Mouse (Mus musculus) mouse trophoblast stem cell (cell line): ENCODE data around the gene Slc38a3.

Experiments used
- in situ Hi-C, 2 experiments: fragments of 300-500 bp; cut with MseI, MboI; formaldehyde crosslinking; loops; 2 replicates in 1 of 2; 3 replicates in 1 of 2; pipeline ENCODE4 v1.15.1; 2025

Gene Slc38a3

DNA sequence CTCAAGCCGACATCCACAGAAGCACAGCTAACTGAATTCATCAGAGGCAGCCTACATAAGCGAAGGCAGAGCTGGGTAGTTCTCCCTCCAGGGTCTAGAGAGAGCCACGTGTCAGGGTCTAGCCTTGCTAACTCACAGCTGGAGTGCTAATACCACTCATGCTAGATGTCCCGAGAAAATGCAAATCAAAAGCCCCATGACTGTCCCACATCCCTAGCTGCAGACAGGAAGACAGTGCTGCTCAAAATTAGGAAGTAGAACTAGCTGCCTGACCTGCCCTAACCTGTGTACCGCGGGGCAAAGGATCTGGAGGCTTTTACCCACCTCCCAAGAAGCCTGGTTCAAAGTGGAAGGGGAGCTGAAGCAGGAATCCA is 26.8 kb upstream of the Slc38a3 start:
- in situ Hi-C loops, result no loop called here

DNA sequence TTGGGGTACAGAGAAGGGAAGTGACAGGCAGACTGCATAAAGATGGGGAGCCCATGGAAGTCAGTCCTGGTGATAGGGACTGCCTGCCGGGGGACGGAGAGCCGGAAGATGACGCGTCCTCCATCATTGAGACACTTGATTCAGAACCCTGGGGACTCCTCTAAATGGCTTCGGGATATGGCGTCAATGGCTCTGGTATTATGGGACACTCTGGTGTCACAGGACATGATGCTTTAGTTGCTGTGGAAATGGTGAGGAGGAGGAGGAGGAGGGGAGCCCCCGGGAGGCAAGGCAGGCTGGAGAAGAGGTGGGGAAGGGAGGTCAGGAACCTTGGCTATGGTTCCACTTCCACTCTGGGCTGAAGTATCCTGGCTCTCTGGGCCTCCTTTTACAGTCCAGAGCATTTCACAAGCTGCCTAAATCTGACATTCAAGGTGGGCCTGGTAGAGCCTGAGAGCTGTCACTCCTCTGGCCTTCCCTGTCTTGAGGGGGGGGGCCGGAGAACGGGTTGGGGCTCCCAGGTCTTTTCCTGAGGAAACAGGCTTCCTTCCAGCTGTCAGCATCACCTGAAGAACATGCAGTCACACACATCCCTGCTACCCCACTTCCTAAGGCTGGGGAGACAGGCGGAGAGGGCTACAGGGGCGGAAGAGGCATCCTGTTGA is 26.2 kb upstream of the Slc38a3 start:
- in situ Hi-C loops, result no loop called here

DNA sequence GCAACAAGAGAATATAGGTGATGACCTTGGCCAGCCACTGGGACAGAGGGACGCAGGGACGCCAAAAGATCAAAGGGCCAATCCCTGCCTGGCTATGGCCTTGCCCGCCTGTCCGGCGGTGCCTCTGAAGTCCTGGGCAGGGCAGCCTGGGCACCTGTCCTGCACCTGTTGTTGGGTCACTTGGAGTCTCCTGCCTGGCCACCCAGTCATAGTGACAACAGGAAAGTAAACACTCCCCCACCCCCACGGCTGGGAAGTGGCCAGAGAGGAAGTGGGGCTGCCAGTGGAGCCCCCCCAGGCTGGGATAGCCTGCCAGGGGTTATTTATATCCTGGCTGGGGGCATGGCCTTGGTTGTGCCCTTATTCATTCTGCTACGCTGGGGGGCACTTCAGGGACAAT is 25.3 kb upstream of the Slc38a3 start:
- in situ Hi-C loops, result loop anchor here in 1 of 2 experiments (5.0 kb wide), 1 partner anchor 43 kb away; no protein-coding TSS in a partner anchor

DNA sequence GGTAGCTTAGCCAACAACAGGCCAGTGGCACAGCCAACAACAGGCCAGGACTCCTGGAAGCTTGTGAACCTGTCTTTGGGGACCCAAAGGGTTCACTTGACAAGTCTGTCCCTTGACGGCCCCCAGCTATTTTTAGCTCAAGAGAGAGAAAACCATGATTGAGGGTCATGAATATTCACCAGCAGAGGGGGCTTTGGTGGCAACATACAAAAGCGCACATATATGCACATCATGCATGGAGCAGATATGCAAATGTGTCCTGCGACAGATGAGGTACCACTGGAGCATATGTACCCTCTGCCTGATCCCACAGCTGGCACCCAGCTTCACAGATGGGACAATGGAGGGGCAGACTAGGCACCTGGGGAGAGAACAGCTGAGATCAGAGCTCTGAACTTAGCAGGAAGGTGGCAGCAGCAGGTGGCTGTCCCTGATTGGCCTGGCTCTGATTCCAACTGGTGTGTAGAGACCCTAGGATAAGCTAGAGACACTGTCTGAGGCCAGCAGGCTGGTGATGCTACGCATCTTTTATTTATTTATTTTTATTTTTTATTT is 24.2 kb upstream of the Slc38a3 start:
- in situ Hi-C loops, result loop anchor here in 1 of 2 experiments (5.0 kb wide), 1 partner anchor 44 kb away; no protein-coding TSS in a partner anchor

DNA sequence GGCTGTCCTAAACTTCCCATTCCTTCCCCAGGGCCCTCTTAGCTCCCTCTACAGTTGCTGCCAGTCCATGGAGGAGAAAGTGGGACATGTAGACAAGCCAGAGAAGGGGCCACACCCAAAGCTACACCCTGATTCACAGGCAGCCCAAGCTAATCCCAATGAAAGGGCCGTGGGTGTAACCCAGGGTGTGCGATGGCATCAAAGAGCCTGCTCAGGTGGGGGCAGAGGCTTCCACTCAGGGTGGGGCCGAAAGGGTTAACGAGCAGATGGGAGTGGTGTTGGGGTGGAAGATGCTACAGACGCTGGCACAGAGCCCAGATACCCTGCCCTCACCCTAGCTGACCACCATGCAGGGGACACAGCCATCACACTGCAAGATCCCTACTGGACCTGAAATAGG is 23.5 kb upstream of the Slc38a3 start:
- in situ Hi-C loops, result loop anchor here in 1 of 2 experiments (5.0 kb wide), 1 partner anchor 45 kb away; no protein-coding TSS in a partner anchor

DNA sequence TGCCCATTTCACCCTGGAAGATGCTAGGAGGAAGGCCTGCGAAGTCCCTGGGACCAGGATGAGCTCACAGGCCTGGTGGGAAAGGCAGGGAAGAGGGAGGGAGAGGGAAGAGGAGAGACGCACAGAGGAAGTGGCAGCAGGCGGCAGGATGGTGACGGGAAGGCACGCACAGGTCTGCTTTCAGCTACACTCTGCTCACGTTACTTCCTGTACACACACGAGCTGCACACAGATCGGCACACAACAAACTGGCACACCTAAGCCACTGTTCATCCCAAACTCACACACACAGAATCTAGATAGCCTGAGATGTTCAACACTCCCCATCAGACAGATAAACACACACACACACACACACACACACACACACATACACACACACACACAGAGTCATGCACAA is 21.1 kb upstream of the Slc38a3 start:
- in situ Hi-C loops, result loop anchor here in 1 of 2 experiments (5.0 kb wide), 1 partner anchor 47 kb away; no protein-coding TSS in a partner anchor

DNA sequence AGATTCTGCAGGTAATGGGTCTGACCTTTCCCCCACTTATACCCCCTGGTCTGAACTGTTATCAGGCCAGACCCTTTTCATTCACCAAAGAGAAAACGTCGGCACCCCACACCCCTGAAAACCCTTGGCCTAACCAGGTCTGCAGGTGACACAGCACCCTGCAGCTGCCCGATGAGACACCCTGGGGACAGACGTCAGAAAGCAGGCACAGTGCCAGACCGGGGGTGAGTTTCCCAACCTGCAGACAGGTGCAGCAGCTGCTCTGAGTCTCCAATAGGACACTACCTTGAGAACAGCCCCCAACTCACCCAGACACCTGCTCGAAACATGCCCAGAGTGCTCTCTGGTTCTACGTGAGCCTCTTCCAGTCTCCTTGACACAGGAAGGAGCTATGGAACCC is 19.6 kb upstream of the Slc38a3 start:
- in situ Hi-C loops, result no loop called here

DNA sequence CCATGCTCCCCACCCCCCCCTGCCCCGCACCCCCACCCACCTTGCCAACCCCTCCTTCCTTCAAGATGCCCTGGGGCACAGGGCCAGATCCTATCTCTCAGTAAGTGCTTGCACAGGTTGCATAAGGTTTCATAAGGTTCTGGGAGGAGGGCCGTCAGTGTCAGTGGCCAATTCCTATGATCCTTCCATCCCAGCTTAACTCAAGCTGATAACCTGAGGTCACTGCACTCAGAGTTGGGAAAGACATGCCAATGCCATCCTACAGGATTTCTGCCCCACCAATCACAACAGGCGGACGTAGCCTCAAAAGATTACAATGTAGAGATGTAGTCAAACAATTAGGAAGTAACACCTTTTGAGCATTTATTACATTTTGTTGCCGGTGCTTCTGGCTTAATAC is 19.1 kb upstream of the Slc38a3 start:
- in situ Hi-C loops, result no loop called here

DNA sequence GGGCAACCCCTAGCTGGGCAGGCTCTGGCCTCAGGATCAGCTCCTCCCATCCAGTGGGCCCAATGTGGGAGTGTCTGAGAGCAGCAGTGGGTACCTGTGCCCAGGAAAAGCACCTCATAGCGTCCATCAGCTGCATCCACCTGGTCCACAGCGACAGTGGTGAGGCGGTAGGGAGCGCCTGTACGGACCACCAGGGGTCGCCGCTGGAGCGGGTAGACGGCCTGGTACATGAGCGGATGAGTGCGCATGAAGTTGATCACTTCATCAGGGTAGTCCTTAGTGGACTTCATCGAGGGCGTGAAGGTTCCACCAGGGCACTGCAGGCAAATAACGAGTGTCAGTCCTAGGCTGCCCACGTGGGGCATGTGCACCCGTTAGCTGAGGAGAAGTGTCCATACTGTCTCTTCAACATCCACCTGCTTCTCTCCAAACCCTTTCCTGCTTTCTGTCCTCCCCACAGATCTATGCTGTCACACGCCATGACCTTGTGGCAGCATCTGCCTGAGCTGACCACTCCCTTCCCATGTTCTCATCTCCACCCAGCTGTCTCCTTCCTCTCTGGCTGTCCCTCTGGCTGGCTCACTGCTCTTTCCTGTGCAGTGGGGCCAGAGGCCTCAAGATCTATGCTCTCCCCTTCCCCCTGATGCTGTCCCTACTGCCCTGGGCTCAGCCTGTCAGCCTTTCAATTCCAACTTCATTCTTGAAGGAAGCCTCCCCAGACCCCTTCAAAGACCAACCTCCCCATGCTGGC is 16.1 kb upstream of the Slc38a3 start:
- in situ Hi-C loops, result no loop called here

DNA sequence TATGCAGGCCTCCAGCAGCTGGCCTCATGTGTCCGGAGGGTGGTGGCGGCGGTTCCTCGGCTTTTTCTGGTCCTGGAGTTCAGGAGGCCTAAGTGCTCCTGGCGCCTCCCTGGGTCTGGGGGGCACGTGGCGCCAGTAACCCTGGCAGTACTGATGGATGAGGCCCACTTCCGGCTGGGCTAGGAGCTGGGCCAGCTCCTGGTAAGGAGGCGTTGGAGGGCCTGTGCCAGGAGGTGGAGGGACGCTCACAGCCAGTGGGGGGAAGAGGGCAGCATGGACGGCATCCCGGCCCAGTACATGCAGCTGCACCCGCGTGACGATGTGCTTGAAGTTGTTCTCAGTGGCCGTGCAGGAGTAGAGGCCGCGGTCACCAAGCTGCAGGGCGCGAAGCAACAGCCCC is 13.1 kb upstream of the Slc38a3 start:
- in situ Hi-C loops, result no loop called here

DNA sequence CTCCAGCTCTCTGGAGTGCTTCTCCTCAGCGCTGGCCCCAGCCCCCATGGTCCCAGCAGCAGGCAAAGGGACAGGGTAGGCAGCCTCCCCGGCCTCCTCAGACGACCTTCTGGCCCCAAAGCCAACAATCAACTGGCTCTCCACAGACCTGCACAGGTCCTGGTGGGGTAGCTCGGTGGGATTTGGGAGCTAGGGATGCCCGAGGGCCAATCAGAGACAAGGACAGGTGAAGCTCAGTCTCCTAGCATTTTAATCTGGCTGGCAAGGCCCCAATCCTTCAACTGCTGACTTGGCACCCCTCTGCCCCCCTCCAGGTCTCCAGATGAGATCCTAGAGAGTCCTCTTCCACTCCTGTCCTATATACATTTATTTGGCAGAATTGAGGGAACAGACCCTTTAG is 10.2 kb upstream of the Slc38a3 start, which contains the start of gene Gnat1:
Gnat1 (minus strand) TSS at position 212 of the 400 bp plus-strand sequence.
- in situ Hi-C loops, result loop anchor here in 1 of 2 experiments (5.0 kb wide), 1 partner anchor 37 kb away; no protein-coding TSS in a partner anchor

DNA sequence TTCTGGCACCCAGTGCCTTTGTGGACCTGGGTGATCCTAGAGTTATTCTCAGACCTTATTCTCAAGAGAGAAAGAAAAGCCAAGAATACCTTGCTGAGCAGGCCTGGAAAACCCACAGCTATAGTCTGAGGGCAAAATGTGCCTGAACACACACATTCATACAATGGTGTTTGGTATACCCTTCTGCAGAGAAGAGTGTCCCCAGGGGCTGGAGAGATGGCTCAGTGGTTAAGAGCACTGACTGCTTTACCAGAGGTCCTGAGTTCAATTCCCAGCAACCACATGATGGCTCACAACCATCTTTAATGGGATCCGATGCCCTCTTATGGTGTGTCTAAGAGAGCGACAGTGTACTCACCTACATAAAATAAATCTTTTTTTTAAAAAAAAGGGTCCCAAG is 9.5 kb upstream of the Slc38a3 start:
- in situ Hi-C loops, result loop anchor here in 1 of 2 experiments (5.0 kb wide), 1 partner anchor 37 kb away; no protein-coding TSS in a partner anchor

DNA sequence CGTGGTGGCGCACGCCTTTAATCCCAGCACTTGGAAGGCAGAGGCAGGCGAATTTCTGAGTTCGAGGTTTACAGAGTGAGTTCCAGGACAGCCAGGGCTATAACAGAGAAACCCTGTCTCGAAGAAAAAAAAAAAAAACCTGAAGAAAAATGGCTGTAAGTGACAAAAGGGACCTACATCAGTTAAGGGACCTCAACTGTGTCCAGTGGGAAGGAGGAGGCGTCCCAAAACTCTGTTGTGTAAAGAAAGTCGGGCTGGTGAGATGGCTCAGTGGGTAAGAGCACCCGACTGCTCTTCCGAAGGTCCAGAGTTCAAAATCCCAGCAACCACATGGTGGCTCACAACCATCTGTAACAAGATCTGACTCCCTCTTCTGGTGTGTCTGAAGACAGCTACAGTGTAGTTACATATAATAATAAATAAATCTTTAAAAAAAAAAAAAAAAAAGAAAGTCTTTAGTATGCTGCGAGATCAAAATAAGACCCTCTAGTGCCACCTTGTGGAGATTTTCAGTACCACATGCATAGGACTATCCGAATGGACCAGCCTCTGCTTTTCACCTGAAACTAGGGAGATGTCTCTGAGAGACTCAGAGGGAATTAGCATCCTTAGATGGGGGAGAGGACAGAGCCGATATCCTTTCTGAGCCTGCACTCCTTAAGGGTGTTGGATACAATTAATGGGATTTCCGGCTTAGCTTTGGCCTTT is 8.6 kb upstream of the Slc38a3 start:
- in situ Hi-C loops, result loop anchor here in 1 of 2 experiments (5.0 kb wide), 1 partner anchor 36 kb away; no protein-coding TSS in a partner anchor

DNA sequence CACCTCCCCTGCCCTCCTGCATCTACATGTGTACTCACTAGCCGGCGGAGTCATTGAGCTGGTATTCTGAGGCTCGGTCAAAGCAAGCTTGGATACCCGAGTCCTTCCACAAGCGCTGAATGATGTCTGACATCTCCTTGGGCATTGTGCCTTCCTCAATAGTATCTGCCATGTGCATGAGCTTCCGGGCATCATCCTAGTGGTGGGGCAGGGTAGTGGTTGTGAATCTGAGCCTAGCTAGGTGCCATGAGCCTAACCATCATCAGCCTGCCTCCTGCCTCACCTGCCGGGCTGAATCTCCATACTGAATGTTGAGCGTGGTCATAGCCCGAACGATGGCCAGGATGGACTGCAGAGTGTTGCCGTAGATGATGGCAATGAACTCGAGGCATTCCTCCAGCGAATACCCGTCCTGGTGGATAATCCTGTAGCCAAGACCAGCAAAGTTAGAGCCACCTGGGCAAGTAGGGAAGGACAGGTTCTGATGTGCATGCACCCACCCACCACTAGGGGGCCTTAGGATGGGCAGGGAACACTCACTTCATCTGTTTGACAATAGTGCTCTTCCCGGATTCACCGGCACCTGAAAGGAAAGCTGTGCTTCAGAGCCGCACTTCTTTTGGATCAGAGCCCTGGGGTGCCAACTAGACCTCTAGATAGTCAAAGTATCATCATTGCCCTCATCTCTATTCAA is 7.9 kb upstream of the Slc38a3 start:
- in situ Hi-C loops, result loop anchor here in 1 of 2 experiments (5.0 kb wide), 1 partner anchor 35 kb away; no protein-coding TSS in a partner anchor

DNA sequence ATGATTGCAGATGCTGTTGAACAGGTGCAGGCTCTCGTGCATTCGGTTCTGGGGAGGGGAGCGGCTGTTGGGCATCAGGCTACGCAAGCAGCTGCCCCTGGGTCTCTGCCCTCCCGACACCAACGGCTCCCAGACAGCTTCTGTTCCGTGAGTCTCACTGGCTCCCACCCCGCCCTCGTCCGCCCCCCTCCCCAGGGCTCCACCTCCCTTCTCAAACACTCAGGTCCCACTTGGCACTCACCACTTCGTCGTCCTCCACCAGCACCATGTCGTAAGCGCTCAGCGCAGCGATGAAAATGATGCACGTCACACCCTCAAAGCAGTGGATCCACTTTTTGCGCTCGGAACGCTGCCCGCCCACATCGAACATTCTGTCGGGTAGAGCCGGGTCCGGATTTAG is 7.0 kb upstream of the Slc38a3 start:
- in situ Hi-C loops, result loop anchor here in 1 of 2 experiments (5.0 kb wide), 1 partner anchor 34 kb away; no protein-coding TSS in a partner anchor

DNA sequence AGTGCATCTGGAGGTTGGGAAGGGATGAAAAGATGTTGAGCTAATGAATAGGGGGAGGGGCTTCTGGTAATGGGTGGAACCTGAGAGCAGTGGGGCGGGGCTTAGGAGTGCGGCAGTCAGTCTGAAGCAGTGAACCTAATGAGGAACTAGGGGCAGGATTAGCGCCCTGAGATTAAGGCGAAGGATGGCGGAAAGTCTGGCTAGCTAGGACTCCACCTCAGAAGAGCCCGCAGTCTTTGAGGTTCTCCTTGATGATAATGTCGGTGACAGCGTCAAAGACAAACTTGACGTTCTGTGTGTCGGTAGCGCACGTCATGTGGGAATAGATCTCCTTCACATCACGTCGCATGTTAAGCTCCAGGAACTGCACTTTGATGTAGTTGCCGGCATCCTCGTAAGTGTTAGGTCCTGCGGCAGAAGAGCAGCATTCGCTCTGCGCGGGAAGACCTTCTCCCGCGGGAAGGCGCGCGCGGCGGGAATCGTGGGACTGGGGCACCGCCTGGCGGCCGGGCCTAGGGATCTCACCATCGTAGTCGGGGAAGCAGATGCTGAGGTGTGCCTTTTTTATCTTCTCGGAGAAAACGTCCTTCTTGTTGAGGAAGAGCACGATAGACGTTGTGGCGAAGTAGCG is 6.5 kb upstream of the Slc38a3 start:
- in situ Hi-C loops, result loop anchor here in 1 of 2 experiments (5.0 kb wide), 1 partner anchor 33 kb away; no protein-coding TSS in a partner anchor

DNA sequence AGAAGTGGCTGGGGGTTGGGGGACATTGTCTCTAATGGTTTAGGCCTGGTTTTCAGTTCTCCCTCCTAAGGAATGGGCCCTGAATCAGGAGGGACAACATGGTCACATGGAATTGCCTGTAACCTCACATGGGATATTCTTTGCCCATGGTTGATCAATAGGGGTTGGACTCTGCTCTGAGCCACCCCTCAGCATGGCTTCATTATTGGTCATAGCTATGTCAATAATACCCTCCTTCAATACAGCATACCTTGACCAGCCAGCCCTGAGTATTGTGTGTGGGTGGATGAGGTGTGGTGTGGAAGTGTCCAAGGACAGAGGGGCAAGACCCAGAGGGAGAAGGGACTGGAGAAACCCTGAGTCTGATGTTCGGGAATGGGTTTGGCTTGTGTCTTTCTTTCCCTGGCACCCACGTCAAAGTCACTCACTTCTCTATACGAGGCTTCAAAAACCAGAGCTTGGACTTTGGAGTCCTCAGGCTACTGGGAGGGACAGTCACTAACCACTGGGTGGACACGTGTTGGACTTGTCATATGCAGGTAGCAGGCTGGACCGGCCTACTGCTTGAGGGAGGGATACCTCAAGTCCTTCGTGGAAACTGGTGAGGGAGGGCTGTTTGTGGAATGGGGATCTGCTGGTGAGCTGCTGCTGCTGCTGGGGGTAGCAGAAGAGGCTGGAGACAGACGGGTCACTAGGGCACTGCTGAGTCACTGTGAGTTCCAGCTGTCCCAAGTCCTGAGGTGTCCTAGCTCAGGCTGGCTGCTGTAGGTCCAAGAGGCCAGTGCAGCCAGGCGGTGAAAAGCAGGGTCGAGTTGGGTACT is 5.5 kb upstream of the Slc38a3 start:
- in situ Hi-C loops, result loop anchor here in 1 of 2 experiments (5.0 kb wide), 1 partner anchor 33 kb away; no protein-coding TSS in a partner anchor

DNA sequence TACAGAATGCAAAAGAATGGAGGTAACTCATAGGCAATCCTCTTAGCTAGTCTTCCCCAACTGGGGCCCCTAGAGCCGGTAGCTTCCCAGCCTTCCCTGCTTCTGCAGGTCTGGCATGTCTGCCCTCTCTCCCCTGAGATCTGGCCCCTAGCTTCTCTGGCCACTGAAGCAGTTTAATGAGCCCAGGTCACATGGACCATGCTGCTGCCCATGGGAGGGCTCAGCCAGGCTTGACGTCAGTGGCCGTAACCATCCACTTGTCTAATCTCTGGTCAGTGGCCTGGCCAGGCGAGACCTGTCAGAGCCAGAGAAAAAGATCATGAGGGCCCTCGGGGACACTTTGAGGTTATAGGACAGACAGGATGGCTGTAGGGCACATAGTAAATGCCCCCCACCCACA is 929 bp upstream of the Slc38a3 start:
- in situ Hi-C loops, result no loop called here

DNA sequence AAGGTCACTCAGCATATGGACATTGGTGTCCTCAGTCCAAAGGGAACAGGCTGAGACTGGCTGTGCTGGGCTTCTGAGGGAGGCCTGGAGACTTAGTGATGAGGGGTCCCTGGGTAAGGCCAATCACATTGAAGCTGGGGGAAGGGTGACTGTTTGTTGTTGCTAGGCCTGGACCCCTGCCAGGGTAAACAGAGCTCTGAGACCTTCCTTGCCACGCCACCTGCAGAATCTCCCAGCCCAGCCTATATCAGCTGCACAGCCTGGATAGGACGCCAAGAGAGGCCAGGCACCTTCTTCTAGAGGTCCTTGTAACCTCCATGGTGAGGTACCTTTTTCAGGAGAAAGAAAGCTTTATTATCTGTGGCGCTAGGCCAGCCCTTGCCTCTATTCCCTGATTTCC is 414 bp downstream of the Slc38a3 start:
- in situ Hi-C loops, result no loop called here
